Mouse (Mus musculus): ENCODE measurements at regions not wholly inside any gene's neighbourhood (a gene's known extent, or its start where the extent isn't known, plus 50 kb on each side); places are given as distances from the start of the nearest gene placed in this dataset.

DNA sequence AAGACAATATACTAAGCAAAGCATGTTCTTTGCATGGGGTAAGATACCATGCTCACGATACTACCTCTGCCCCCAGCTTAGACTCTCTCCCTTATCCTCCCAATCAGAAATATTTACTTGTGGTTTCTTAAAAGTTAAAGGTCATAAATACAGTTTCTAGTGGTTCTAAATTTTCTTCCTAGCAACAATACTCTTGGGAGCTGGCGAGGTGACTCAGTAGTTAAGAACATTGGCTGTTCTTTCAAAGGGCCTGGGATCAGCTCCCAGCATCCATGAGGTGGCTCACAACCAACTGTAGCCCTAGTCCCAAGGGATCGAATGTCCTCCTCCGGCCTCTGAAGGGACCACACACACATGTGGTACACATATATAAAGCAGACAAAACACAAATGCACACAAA lies 92.8 kb upstream of the Intu start:
- DNase-seq (ENCODE audit: low read depth, low spot score): no peak
- H3K27me3 ChIP-seq: no peaks in the 10 kb centered on the region
- ChIA-PET POLR2A (no interaction called here), CTCF (no interaction called here)
- ATAC-seq: no peak
- TF ChIP-seq CTCF (IDR thresholded peaks at IDR 0.05): no peak
- in situ Hi-C loops (cut with MboI; ENCODE audit: low pct_unique_long_range_greater_than_20kb): no loop called here

DNA sequence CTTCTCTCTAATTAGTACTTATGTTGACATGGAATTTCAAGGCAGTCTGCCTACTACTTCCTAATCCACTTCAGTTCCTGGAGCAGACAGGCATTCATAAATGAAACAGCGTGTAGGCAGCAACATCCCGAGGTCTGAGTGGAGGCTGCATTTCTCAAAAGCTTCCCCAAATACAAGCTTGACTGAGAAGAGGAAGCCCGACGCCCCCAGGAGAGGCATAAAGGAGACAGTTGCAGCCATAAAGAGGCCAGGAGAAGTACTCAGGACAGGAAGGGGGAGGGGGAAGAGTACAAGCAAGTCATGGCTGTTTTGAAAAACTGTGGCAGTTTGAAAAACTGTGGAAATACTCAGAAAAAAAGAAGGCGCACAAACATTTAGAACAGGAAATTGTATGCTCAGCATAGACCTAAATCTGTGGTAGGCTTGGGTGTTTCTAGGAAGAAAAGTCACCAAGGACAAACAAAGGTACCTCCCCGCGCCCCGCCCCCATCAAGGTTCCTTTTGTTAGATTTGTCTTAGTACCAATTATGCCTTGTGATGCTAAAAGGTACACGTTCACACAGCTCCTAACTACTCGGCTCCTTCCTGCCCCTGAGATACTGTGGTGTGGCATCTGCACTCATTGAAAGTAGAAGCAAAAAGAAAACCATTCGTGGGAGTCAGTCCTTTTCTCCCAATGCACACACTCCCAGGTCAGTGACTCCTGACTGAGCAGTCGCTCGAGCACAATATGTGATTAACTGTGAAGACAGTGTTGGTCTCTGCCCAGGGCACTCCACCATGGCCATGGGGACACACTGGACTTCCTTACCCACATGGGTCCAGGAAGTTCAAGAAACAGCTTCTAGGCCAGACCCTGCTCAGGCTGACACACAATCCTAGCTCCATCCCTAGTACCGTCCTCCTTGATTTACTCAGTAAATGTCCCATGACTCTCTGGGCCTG lies 89.7 kb upstream of the Intu start:
- in situ Hi-C loops (cut with MboI; ENCODE audit: low pct_unique_long_range_greater_than_20kb): no loop called here
- no peak for DNase-seq (ENCODE audit: low read depth, low spot score)
- ChIA-PET CTCF (interaction anchor here (0.8 to 3.4 kb wide), 6 partner anchors 9 to 1559 kb away, joined by 3 to 13 read pairs (median 4); no protein-coding TSS in a partner anchor), POLR2A (no interaction called here)
- TF ChIP-seq CTCF (IDR thresholded peaks at IDR 0.05): no peak
- no peak for ATAC-seq
- no peaks in the 10 kb centered on the region for H3K27me3 ChIP-seq

DNA sequence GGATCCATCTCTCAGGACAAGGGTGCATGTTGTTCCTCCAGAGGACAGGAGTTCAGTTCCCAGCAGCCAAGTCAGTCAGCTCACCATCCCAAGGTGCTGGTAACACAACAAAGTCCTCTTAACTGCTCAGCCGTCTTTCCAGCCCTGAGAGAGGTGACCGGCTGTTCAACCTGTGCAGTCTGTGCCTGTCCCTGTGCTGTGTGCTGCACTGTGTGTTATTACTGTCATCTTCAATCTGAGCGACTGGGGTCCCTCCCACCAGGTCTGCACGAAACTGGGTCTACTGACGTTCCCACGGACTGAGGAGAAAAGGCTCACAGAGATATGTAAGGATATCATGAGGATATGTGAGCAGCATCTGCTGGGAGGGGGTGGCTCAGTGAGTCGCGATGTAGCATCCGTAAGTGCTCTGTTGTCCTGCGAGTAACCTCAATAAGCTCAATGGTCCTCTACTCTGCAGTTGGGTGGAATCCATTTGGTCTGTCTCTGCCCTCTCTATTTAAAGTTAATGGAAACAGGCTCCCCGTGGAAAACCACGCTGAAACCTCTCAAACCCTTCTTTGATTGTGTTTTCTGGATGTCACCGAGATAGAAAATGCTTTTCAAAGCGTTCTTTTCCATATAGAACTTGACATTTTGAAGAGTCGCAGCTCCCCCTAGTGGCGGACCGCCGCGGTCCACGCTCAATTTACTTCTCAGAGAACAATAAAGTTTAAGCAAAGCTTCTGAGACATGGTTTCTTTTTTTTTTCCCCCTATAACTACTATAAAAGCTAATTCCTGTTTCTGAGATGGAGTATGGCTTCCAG lies 87.1 kb upstream of the Intu start:
- ChIA-PET POLR2A (no interaction called here), CTCF (interaction anchor here (0.7 to 3.4 kb wide), 23 partner anchors 8 to 1562 kb away, joined by 3 to 20 read pairs (median 4); no protein-coding TSS in a partner anchor)
- ATAC-seq (no peak), DNase-seq (ENCODE audit: low read depth, low spot score) (peak; percentile 17)
- H3K27me3 ChIP-seq: no peaks in the 10 kb centered on the region
- peak; percentile 99 for TF ChIP-seq CTCF (IDR thresholded peaks at IDR 0.05)
- in situ Hi-C loops (cut with MboI; ENCODE audit: low pct_unique_long_range_greater_than_20kb): no loop called here

DNA sequence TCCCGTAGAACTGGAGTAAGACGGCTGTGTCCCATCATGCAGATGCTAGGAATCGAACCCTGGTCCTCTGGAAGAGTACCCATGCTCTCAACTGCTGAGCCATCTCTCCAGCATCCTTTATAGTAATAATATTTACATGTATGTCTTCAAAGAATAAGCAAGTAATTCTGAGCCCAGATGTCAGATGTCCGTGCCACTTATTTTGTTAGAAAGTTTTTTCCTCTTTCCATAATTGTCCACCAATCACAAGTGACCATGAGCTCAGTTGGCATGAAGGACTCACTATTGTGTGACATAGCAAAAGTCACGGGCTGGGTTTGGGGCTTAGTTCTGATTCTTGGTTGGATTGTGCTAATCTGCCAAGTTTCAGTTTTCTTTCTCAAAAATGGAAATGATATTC lies 78.1 kb upstream of the Intu start:
- no peak for ATAC-seq
- no peak for DNase-seq (ENCODE audit: low read depth, low spot score)
- POLR2A ChIA-PET: interaction anchor here (0.7 kb wide), 1 partner anchor 28 kb away, joined by 4 read pairs; no protein-coding TSS in a partner anchor
- no peak for TF ChIP-seq CTCF (IDR thresholded peaks at IDR 0.05)
- H3K27me3 ChIP-seq: no peaks in the 10 kb centered on the region
- in situ Hi-C loops (cut with MboI; ENCODE audit: low pct_unique_long_range_greater_than_20kb): no loop called here
- CTCF ChIA-PET: interaction anchor here (0.7 to 2.8 kb wide), 2 partner anchors 9 to 32 kb away, joined by 3 to 20 read pairs; no protein-coding TSS in a partner anchor

DNA sequence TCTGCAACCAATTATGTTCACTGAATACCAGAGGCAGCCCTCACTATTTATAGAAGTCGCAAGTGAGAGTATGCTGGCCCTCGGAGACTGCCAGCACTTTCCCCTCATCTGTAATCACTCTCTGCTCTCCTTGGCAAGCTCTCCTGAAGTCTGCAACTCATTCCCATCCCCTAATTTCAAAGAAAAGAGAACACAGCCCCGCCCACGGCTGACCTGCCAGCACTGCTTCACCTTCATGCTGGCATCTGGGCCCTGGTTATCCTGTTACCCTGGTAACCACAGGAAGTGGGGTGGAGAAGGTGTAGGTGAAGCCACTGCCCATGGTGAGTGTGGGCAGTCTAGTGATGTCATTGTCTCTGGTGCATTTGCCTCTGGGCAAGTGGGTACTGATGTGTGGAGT lies 77.5 kb upstream of the Intu start:
- in situ Hi-C loops (cut with MboI; ENCODE audit: low pct_unique_long_range_greater_than_20kb): no loop called here
- peak; percentile 33 for DNase-seq (ENCODE audit: low read depth, low spot score)
- POLR2A ChIA-PET: no interaction called here
- peak; percentile 63 for ATAC-seq
- no peak for TF ChIP-seq CTCF (IDR thresholded peaks at IDR 0.05)
- H3K27me3 ChIP-seq: no peaks in the 10 kb centered on the region
- CTCF ChIA-PET: interaction anchor here (2.8 kb wide), 1 partner anchor 10 kb away, joined by 20 read pairs; no protein-coding TSS in a partner anchor

DNA sequence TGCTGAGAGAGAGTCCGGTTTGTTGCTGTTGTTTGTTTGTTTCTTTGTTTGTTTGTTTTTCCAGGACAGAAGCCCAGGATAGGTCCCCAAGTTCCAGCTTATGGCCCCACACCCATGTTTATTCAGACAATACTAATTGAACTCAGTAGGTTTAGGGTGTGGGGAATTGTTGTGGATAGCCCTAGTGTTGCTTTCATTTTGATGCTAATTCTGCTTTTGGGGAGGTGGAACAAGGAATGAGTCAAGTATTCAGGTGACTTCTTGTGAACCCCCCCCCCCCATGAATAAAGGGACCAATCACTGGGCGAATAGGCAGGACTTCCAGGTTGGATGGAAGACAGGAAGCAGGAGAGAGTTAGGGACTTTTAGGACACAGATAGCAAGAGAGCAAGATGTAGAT lies 75.0 kb upstream of the Intu start:
- TF ChIP-seq CTCF (IDR thresholded peaks at IDR 0.05): no peak
- in situ Hi-C loops (cut with MboI; ENCODE audit: low pct_unique_long_range_greater_than_20kb): no loop called here
- ATAC-seq (no peak), DNase-seq (ENCODE audit: low read depth, low spot score) (no peak)
- ChIA-PET CTCF (no interaction called here), POLR2A (no interaction called here)
- no peaks in the 10 kb centered on the region for H3K27me3 ChIP-seq

DNA sequence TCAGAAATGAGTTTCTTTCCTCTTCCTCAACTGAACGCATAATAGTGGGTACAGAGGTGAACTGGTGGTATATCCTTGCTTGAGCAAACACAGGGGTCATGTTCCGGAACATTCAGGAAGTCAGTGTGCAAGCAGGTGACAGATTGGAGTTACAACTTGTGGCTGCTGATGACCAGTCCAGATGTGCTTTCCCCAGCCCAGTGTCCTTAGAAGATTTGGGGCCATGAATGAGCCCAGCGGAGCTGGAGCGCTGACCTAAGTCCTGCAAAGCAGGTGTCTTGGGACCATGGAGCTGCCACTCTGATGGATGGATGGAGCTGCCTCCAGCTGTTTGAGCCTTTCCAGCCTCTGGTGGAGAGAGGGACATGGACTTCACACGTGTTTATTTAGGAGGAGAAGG lies 72.6 kb upstream of the Intu start:
- DNase-seq (ENCODE audit: low read depth, low spot score): no peak
- ATAC-seq: no peak
- TF ChIP-seq CTCF (IDR thresholded peaks at IDR 0.05): no peak
- in situ Hi-C loops (cut with MboI; ENCODE audit: low pct_unique_long_range_greater_than_20kb): no loop called here
- H3K27me3 ChIP-seq: no peaks in the 10 kb centered on the region
- CTCF ChIA-PET: no interaction called here
- POLR2A ChIA-PET: no interaction called here

DNA sequence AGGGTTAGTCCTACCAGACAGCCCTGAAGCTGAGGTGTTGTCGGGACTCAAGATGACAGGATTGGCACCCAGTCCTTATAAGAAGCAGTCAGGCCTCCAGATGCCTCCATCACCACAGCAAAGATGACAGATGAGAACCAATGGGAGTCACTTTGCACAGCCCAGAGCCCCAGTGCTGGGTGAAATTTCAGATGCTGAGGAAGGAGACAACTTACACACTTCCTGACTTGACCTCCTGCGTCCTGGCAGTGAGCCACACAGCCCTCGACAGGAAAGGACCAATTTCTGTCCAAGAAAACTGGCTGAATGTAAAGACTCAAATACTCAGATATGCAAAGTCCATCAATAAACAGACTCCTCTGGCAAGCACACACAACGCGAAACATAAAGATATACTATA lies 67.6 kb upstream of the Intu start:
- CTCF ChIA-PET: interaction anchor here (0.9 kb wide), 1 partner anchor 19 kb away, joined by 4 read pairs; no protein-coding TSS in a partner anchor
- ATAC-seq (no peak), DNase-seq (ENCODE audit: low read depth, low spot score) (no peak)
- no peak for TF ChIP-seq CTCF (IDR thresholded peaks at IDR 0.05)
- no peaks in the 10 kb centered on the region for H3K27me3 ChIP-seq
- in situ Hi-C loops (cut with MboI; ENCODE audit: low pct_unique_long_range_greater_than_20kb): no loop called here
- POLR2A ChIA-PET: no interaction called here

DNA sequence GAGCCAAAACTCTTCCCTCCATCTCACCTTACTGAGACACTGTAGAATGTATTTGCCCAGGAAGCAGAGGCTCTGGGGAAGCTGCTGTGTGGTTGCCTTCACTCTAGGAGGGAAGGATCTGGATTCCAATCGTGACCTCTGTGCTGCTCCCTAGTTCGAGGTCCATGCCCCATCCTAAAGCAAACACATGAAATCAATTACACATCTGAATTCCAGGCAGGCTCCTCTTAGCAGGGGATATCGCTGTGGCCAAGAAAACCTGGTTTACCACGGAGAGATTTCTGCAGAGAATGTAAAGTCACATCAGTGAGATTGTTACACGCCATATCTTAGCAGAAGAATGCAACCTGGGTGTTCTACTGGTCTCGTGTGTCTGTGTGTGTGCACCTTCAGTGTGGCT lies 61.0 kb upstream of the Intu start:
- ATAC-seq (no peak), DNase-seq (ENCODE audit: low read depth, low spot score) (no peak)
- ChIA-PET POLR2A (no interaction called here), CTCF (interaction anchor here (1.5 kb wide), 1 partner anchor 55 kb away, joined by 3 read pairs; no protein-coding TSS in a partner anchor)
- TF ChIP-seq CTCF (IDR thresholded peaks at IDR 0.05): no peak
- in situ Hi-C loops (cut with MboI; ENCODE audit: low pct_unique_long_range_greater_than_20kb): no loop called here
- H3K27me3 ChIP-seq: no peaks in the 10 kb centered on the region

DNA sequence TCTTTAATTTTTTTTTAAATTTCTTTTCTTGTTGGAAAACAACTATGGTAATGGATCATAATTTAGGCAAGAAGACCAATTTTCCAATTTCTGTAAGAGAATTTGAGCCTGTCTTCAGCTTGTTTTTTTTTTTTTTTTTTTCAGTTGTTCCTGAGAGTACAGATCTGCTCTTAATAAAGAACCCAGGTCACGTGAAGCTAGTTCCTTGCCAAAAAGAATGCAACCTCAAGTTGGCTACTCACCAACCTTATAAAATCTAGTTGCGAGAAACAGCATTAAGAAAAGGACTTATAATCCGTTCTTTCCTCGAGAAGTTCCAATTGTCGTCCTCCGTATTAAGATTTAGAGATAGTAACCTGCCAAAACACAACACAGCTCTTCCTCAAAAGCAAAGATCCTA lies 58.3 kb upstream of the Intu start:
- DNase-seq (ENCODE audit: low read depth, low spot score) (no peak), ATAC-seq (no peak)
- ChIA-PET POLR2A (interaction anchor here (0.7 kb wide), 1 partner anchor 28 kb away, joined by 8 read pairs; no protein-coding TSS in a partner anchor), CTCF (interaction anchor here (1.7 kb wide), 1 partner anchor 14 kb away, joined by 3 read pairs; no protein-coding TSS in a partner anchor)
- TF ChIP-seq CTCF (IDR thresholded peaks at IDR 0.05): no peak
- in situ Hi-C loops (cut with MboI; ENCODE audit: low pct_unique_long_range_greater_than_20kb): no loop called here
- no peaks in the 10 kb centered on the region for H3K27me3 ChIP-seq

Data from Patski (cell line).